Mouse (Mus musculus) ES-Bruce4 (cell line): Measurements from ENCODE around the gene Stx5a. TPM values are rescaled to one million over a fixed set of nuclear protein-coding genes. Genes with fewer than 3 reads are reported as not detected.
A peak's percentile ranks its signal among the peaks of the same experiment; 100 is the strongest.
"Not testable (repeated sequence)": the region's sequence is repeated elsewhere in the genome, so short reads cannot be mapped to it uniquely, and the experiment has no call there.

ENCODE experiments used
- H3K27ac ChIP-seq: 2 replicates; pipeline ENCODE4 v1.5.1; 2012; ENCODE audit warnings: low read length, inconsistent platforms; ENCODE audit not compliant: insufficient read depth
- H3K27me3 ChIP-seq: 2 replicates; pipeline ENCODE4 v1.6.1; 2012; ENCODE audit warnings: mild to moderate bottlenecking, low read length, inconsistent platforms; ENCODE audit not compliant: control insufficient read depth, poor library complexity, insufficient read depth, severe bottlenecking
- H3K36me3 ChIP-seq: 2 replicates; pipeline ENCODE4 v1.6.1; 2012; ENCODE audit warnings: inconsistent platforms, mild to moderate bottlenecking, low read length, moderate library complexity; ENCODE audit not compliant: control insufficient read depth, poor library complexity, insufficient read depth, severe bottlenecking
- H3K4me1 ChIP-seq: one replicate; pipeline ENCODE4 v1.8.1; 2011; ENCODE audit warnings: low read length; ENCODE audit not compliant: control insufficient read depth, insufficient read depth
- H3K4me3 ChIP-seq: 2 replicates; pipeline ENCODE4 v1.5.1; 2011; ENCODE audit warnings: low read depth, mild to moderate bottlenecking, low read length
- H3K9ac ChIP-seq: 2 replicates; pipeline ENCODE4 v1.6.1; 2012; ENCODE audit warnings: low read depth, mild to moderate bottlenecking, inconsistent platforms; ENCODE audit not compliant: poor library complexity, severe bottlenecking
- H3K9me3 ChIP-seq: replicated peaks from 2 replicates; pipeline ENCODE4 v1.6.1; 2012; ENCODE audit warnings: mild to moderate bottlenecking, low read length, inconsistent platforms; ENCODE audit not compliant: control insufficient read depth, poor library complexity, insufficient read depth, severe bottlenecking
- CTCF ChIP-seq: IDR thresholded peaks from one replicate; pipeline ENCODE4 v1.8.1; 2011; ENCODE audit warnings: low read depth, low read length
- EP300 ChIP-seq: IDR thresholded peaks from 2 replicates; pipeline ENCODE4 v1.6.1; 2011; ENCODE audit warnings: low read depth, low read length; ENCODE audit not compliant: insufficient read depth
- POLR2A ChIP-seq: IDR thresholded peaks from one replicate; pipeline ENCODE4 v1.8.1; 2011; ENCODE audit warnings: low read length; ENCODE audit not compliant: insufficient read depth
- polyA plus RNA-seq: library from polyadenylated mRNA; stranded (reverse); fragments of >200 nt; gene quantifications from 2 replicates; pipeline ENCODE4 v1.2.4, GENCODE M21; 2011; ENCODE audit warnings: low read depth; ENCODE audit not compliant: missing spikeins, insufficient read depth, insufficient read length

Stx5a gene
- polyA plus RNA-seq, 1 experiment, result 47.1 TPM

DNA sequence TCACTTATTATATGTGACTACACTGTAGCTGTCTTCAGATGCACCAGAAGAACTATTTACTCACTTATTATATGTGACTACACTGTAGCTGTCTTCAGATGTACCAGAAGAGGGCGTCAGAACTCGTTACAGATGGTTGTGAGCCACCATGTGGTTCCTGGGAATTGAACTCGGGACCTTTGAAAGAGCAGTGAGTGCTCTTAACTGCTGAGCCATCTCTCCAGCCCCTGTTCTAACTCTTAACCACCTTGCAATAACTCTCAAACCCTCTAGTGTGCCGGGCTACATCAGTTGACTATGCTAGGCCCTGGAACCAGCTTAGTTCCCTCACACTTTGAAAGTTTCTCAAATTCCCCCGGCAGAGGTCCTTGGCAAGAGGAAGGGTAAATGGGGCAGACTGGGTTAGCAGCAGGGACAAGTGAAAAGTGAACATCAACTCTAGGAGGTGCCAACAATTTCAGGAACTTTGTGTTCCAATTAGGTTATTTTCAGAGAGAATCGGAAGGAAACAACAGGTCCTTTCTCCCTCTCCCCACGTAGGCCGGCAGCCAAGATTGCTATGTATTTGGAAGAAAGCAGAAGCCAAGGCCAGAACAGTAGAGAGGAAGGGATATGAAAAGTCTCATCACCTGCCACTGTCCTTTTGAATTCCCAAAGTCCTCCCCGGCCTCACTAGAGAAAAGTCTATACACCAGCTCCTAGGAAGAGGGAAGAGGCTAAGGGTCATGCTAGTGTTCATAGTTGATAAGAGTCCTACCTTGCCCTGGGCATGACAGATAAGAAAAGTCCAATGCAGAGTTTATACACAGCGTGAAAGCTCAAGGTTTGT is 26.3 kb upstream of the Stx5a start:
- H3K4me1 ChIP-seq, result no peaks in the 10 kb centered on the region
- no peak for TF ChIP-seq CTCF
- no peak for TF ChIP-seq POLR2A
- no peak for TF ChIP-seq EP300
- H3K36me3 ChIP-seq, result peaks cover 24% of the 10 kb centered on the region
- H3K4me3 ChIP-seq, result no peak overlapping the region
- H3K9me3 ChIP-seq, result no peaks in the 10 kb centered on the region
- peak overlapping the region; percentile 62 for H3K27ac ChIP-seq
- H3K27me3 ChIP-seq, result no peaks in the 10 kb centered on the region
- peak overlapping the region; percentile 33 for H3K9ac ChIP-seq

- H3K27ac ChIP-seq, result peak overlapping the region; percentile 92
- H3K9me3 ChIP-seq, result no peaks in the 10 kb centered on the region
- H3K4me3 ChIP-seq, result peak overlapping the region; percentile 33
These were observed 25.1 kb upstream of the Stx5a start for GRCm38 (mm10) chr19:8715868-8716766.

DNA sequence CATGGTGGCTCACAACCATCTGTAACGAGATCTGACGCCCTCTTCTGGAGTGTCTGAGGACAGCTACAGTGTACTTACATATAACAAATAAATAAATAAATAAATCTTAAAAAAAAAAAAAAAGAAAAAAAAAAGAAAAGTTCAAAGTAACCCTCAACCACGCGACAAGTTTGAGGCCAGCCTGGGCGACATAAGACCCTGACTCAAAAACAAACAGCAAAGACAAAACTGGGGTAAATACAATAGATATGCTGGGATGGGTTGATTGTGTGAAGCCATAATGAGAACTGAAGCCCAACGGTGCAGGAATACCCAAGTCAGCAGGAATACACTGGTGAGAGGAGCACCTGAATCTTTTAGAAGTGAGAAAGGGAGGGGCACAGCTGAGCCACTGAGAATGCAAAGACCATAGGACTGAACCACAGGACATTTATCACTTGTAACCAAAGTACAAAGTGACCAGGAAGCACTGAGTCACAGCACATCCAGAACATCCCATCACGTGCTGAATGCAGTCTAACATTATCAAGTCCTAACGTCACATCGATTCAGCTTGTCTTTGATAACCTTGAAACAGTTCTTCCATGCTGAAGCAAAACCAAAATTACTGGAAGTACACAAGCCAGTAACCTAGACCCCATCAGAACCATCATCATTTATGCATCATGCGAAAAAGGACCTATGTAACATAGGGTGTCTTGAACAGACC is 24.3 kb upstream of the Stx5a start:
- H3K36me3 ChIP-seq, result peaks cover 5% of the 10 kb centered on the region
- no peaks in the 10 kb centered on the region for H3K4me1 ChIP-seq
- no peak overlapping the region for H3K9ac ChIP-seq
- TF ChIP-seq EP300 (no peak), CTCF (no peak)
- H3K9me3 ChIP-seq, result no peaks in the 10 kb centered on the region
- H3K27ac ChIP-seq, result peak overlapping the region; percentile 90
- no peaks in the 10 kb centered on the region for H3K27me3 ChIP-seq
- no peak overlapping the region for H3K4me3 ChIP-seq

More at GRCm38 (mm10) chr19:8715868-8716766, 25.1 kb upstream of the Stx5a start:
- Histone ChIP-seq H3K4me1 (no peaks in the 10 kb centered on the region), H3K27me3 (no peaks in the 10 kb centered on the region), H3K36me3 (peaks cover 11% of the 10 kb centered on the region), H3K9ac (no peak overlapping the region)
- no peak for TF ChIP-seq EP300
- no peak for TF ChIP-seq POLR2A
- TF ChIP-seq CTCF, result no peak

- TF ChIP-seq CTCF (no peak), POLR2A (no peak), EP300 (no peak)
- Histone ChIP-seq H3K36me3 (no peaks in the 10 kb centered on the region), H3K4me1 (no peaks in the 10 kb centered on the region), H3K9me3 (no peaks in the 10 kb centered on the region), H3K27me3 (no peaks in the 10 kb centered on the region), H3K9ac (no peak overlapping the region), H3K4me3 (no peak overlapping the region), H3K27ac (no peak overlapping the region)
These were observed 22.9 kb upstream of the Stx5a start for GRCm38 (mm10) chr19:8718357-8718756.

- not testable (repeated sequence) for H3K9ac ChIP-seq, H3K4me1 ChIP-seq, H3K9me3 ChIP-seq, H3K4me3 ChIP-seq, H3K27me3 ChIP-seq, H3K36me3 ChIP-seq
- 0 out of 2 replicates have a peak overlapping the region, but pooled peaks have one; percentile 6 for H3K27ac ChIP-seq
These were observed 22.2 kb upstream of the Stx5a start for GRCm38 (mm10) chr19:8719037-8719436.
